Mouse (Mus musculus) stomach, embryonic 15.5 days (tissue): Measurements from ENCODE around the gene Wdr73. TPM values are rescaled to one million over a fixed set of nuclear protein-coding genes. Genes with fewer than 3 reads are reported as not detected.

ENCODE experiments used
- ATAC-seq: fragments of 200-750 bp; cut with Nextera tagmentation; 2 replicates; pipeline ENCODE4 v1.8.0; 2017; ENCODE audit warnings: low read depth, moderate number of reproducible peaks, moderate TSS enrichment; ENCODE audit not compliant: insufficient read depth, low FRiP score
- H3K27ac ChIP-seq: fragments of 300-500 bp; sonication (generic); 2 replicates; pipeline ENCODE4 v1.5.1; 2015; ENCODE audit warnings: mild to moderate bottlenecking, inconsistent platforms
- H3K27me3 ChIP-seq: fragments of 300-500 bp; sonication (generic); replicated peaks from 2 replicates; pipeline ENCODE4 v1.6.1; 2015; ENCODE audit warnings: inconsistent platforms
- H3K36me3 ChIP-seq: fragments of 300-500 bp; sonication (generic); 2 replicates; pipeline ENCODE4 v1.6.1; 2015; ENCODE audit warnings: inconsistent platforms
- H3K4me1 ChIP-seq: fragments of 300-500 bp; sonication (generic); 2 replicates; pipeline ENCODE4 v1.6.1; 2015; ENCODE audit warnings: inconsistent platforms
- H3K4me2 ChIP-seq: fragments of 300-500 bp; sonication (generic); 2 replicates; pipeline ENCODE4 v1.6.1; 2015; ENCODE audit warnings: mild to moderate bottlenecking, inconsistent platforms
- H3K4me3 ChIP-seq: fragments of 300-500 bp; sonication (generic); replicated peaks from 2 replicates; pipeline ENCODE4 v1.5.1; 2015; ENCODE audit warnings: inconsistent platforms
- H3K9ac ChIP-seq: fragments of 300-500 bp; sonication (generic); 2 replicates; pipeline ENCODE4 v1.6.1; 2015; ENCODE audit warnings: inconsistent platforms
- H3K9me3 ChIP-seq: fragments of 300-500 bp; sonication (generic); 2 replicates; pipeline ENCODE4 v1.6.1; 2016; ENCODE audit warnings: inconsistent platforms
- WGBS: fragments of 180-500 bp; shearing (Covaris S2); methylation state at CpG from one replicate; pipeline ENCODE4 v1.1.7; 2015; 5-methylcytosine and 5-hydroxymethylcytosine counted together
- polyA plus RNA-seq: library from polyadenylated mRNA; unstranded; fragments of >200 nt; fragmentation: Nextera tagmentation; extraction: Ambion mirVana; gene quantifications from 2 replicates; pipeline ENCODE4 v1.2.1, GENCODE M21; 2015

Wdr73 gene
- polyA plus RNA-seq, 1 experiment from 2014 or later = 33.2 TPM

- H3K9me3 ChIP-seq = no peaks in the 10 kb centered on the region
- WGBS = 69% methylated on average over 2 of the region's 2 CpGs
- no peak overlapping the region for H3K9ac ChIP-seq
- H3K4me2 ChIP-seq = no peak overlapping the region
- no peak overlapping the region for H3K4me3 ChIP-seq
- no peaks in the 10 kb centered on the region for H3K36me3 ChIP-seq
- no peaks in the 10 kb centered on the region for H3K4me1 ChIP-seq
- H3K27ac ChIP-seq = no peak overlapping the region
- ATAC-seq = no peak
- H3K27me3 ChIP-seq = no peaks in the 10 kb centered on the region
These were observed 51.8 kb downstream of the Wdr73 start for GRCm38 (mm10) chr7:80849267-80849666.

- Histone ChIP-seq H3K4me3 (no peak overlapping the region), H3K9ac (no peak overlapping the region), H3K9me3 (no peaks in the 10 kb centered on the region), H3K4me2 (no peak overlapping the region), H3K27me3 (no peaks in the 10 kb centered on the region), H3K27ac (no peak overlapping the region), H3K4me1 (0 out of 2 replicates have a peak, but pooled peaks cover 3% of the 10 kb centered on the region), H3K36me3 (no peaks in the 10 kb centered on the region)
- 81% methylated on average over 5 of the region's 5 CpGs for WGBS
- ATAC-seq = no peak
These were observed 54.4 kb downstream of the Wdr73 start for GRCm38 (mm10) chr7:80846709-80847108.

- 0 out of 2 replicates have a peak, but pooled peaks cover 3% of the 10 kb centered on the region for H3K4me1 ChIP-seq
- no peak for ATAC-seq
- WGBS = 80% methylated on average over 10 of the region's 10 CpGs
- no peaks in the 10 kb centered on the region for H3K27me3 ChIP-seq
- H3K4me2 ChIP-seq = peak overlapping the region; percentile 5; the same call in 1 of the 2 replicates
- no peak overlapping the region; the same call in 1 of the 2 replicates for H3K27ac ChIP-seq
- no peaks in the 10 kb centered on the region for H3K9me3 ChIP-seq
- H3K4me3 ChIP-seq = no peak overlapping the region
- H3K9ac ChIP-seq = no peak overlapping the region
- H3K36me3 ChIP-seq = no peaks in the 10 kb centered on the region
These were observed 54.8 kb downstream of the Wdr73 start for GRCm38 (mm10) chr7:80846280-80846678.

GRCm38 (mm10) chr7:80845621-80846279, 55.3 kb downstream of the Wdr73 start:
- Histone ChIP-seq H3K4me1 (peaks cover 3% of the 10 kb centered on the region; the same call in 1 of the 2 replicates), H3K36me3 (no peaks in the 10 kb centered on the region), H3K27me3 (no peaks in the 10 kb centered on the region), H3K9me3 (no peaks in the 10 kb centered on the region), H3K27ac (no peak overlapping the region; the same call in 1 of the 2 replicates), H3K4me2 (peak overlapping the region; percentile 5; the same call in 1 of the 2 replicates), H3K9ac (no peak overlapping the region), H3K4me3 (no peak overlapping the region)
- no peak for ATAC-seq
- 65% methylated on average over 15 of the region's 15 CpGs for WGBS

- H3K4me1 ChIP-seq = peaks cover 8% of the 10 kb centered on the region; the same call in 1 of the 2 replicates
- 93% methylated on average over 12 of the region's 12 CpGs for WGBS
- no peak for ATAC-seq
These were observed 56.4 kb downstream of the Wdr73 start for GRCm38 (mm10) chr7:80844691-80845090.

GRCm38 (mm10) chr7:80843910-80844640, 57.0 kb downstream of the Wdr73 start:
- 93% methylated on average over 8 of the region's 8 CpGs for WGBS
- ATAC-seq = no peak
- Histone ChIP-seq H3K4me3 (no peak overlapping the region), H3K27me3 (no peaks in the 10 kb centered on the region), H3K36me3 (no peaks in the 10 kb centered on the region), H3K4me2 (no peak overlapping the region), H3K9me3 (no peaks in the 10 kb centered on the region), H3K9ac (no peak overlapping the region), H3K27ac (no peak overlapping the region), H3K4me1 (peaks cover 8% of the 10 kb centered on the region; the same call in 1 of the 2 replicates)

More at GRCm38 (mm10) chr7:80844691-80845090, 56.4 kb downstream of the Wdr73 start:
- H3K27me3 ChIP-seq = no peaks in the 10 kb centered on the region
- H3K36me3 ChIP-seq = no peaks in the 10 kb centered on the region
- H3K4me2 ChIP-seq = no peak overlapping the region
- no peak overlapping the region for H3K9ac ChIP-seq
- no peak overlapping the region for H3K27ac ChIP-seq
- H3K9me3 ChIP-seq = no peaks in the 10 kb centered on the region
- H3K4me3 ChIP-seq = no peak overlapping the region

- ATAC-seq = no peak
These were observed 57.9 kb downstream of the Wdr73 start for GRCm38 (mm10) chr7:80843176-80843575.

GRCm38 (mm10) chr7:80842132-80842531, 58.9 kb downstream of the Wdr73 start:
- WGBS = 54% methylated on average over 5 of the region's 5 CpGs

More at GRCm38 (mm10) chr7:80843176-80843575, 57.9 kb downstream of the Wdr73 start:
- no peaks in the 10 kb centered on the region for H3K36me3 ChIP-seq
- no peak overlapping the region for H3K4me2 ChIP-seq
- 71% methylated on average over 1 of the region's 1 CpGs for WGBS
- peaks cover 8% of the 10 kb centered on the region; the same call in 1 of the 2 replicates for H3K4me1 ChIP-seq
- no peak overlapping the region for H3K9ac ChIP-seq
- H3K4me3 ChIP-seq = no peak overlapping the region
- no peaks in the 10 kb centered on the region for H3K9me3 ChIP-seq
- H3K27ac ChIP-seq = no peak overlapping the region
- no peaks in the 10 kb centered on the region for H3K27me3 ChIP-seq

GRCm38 (mm10) chr7:80840937-80841336, 60.1 kb downstream of the Wdr73 start:
- Histone ChIP-seq H3K9ac (no peak overlapping the region), H3K4me2 (no peak overlapping the region), H3K9me3 (no peaks in the 10 kb centered on the region), H3K27me3 (no peaks in the 10 kb centered on the region), H3K4me1 (peaks cover 8% of the 10 kb centered on the region; the same call in 1 of the 2 replicates), H3K36me3 (no peaks in the 10 kb centered on the region), H3K27ac (no peak overlapping the region), H3K4me3 (no peak overlapping the region)
- no peak for ATAC-seq
- 59% methylated on average over 4 of the region's 4 CpGs for whole genome bisulfite sequencing

More at GRCm38 (mm10) chr7:80842132-80842531, 58.9 kb downstream of the Wdr73 start:
- Histone ChIP-seq H3K4me3 (no peak overlapping the region), H3K27me3 (no peaks in the 10 kb centered on the region), H3K27ac (no peak overlapping the region), H3K4me2 (no peak overlapping the region), H3K4me1 (peaks cover 8% of the 10 kb centered on the region; the same call in 1 of the 2 replicates), H3K9ac (no peak overlapping the region), H3K36me3 (no peaks in the 10 kb centered on the region), H3K9me3 (no peaks in the 10 kb centered on the region)
- ATAC-seq = no peak

Other genes with a start within 250 kb of the Wdr73 start
- gene Crtc3, start 212.4 kb downstream of the Wdr73 start, polyA plus RNA-seq = 22.6 TPM in 2 replicates
- gene Iqgap1, start 75.3 kb downstream of the Wdr73 start, polyA plus RNA-seq = 84.2 TPM in 2 replicates
- gene Zscan2, start 40.3 kb downstream of the Wdr73 start, polyA plus RNA-seq = 1.6 and 2.1 TPM in 2 replicates
- 5.1 TPM in 2 replicates for gene Nmb, start 3.8 kb upstream of the Wdr73 start, polyA plus RNA-seq
- 256 and 258 TPM in 2 replicates for gene Sec11a, start 46.5 kb upstream of the Wdr73 start, polyA plus RNA-seq
- gene Zfp592, start 92.4 kb upstream of the Wdr73 start, polyA plus RNA-seq = 9.9 and 13.9 TPM in 2 replicates
- 0.64 and 0.84 TPM in 2 replicates for gene Alpk3, start 156.3 kb upstream of the Wdr73 start, polyA plus RNA-seq
- 0.71 and 1.5 TPM in 2 replicates for gene Slc28a1, start 213.5 kb upstream of the Wdr73 start, polyA plus RNA-seq